Mouse (Mus musculus) thymus, adult 18-20 months (tissue): Measurements from ENCODE around the gene Evl.

ENCODE experiments used
- DNase-seq, 2 experiments: peaks; one replicate each; pipeline ENCODE4 v3.0.0; 2022; ENCODE audit warnings: mixed read lengths in 2 of 2

Evl gene

DNA sequence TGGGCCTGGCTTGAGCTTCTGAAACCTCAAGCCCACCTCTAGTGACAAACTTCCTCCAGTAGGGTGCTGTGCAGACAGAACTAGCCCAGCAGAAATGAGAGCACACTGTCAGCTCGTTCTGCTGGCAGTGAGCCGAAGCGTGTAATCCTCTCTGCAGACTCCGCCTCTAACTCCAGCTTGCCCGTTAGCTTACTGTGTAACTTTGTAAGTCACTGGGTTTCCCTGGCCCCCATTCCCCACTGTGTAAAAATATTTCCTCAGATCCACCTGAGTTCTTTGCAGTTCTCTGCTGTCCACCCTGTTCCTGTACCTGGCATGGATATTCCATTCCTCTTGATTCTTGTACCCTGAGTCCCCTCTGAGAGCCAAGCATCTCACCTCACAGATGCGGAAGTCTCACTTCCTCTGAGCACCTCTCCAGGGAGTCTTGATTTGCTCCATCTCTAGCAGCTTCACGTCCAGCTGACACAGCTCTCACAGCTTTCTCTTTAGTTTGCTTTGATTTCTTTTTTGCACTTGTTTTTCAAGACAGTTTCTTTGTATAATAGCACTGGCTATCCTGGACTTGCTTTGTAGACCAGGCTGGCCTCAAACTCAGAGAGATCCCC, 96.6 kb downstream of the Evl start:
- DNase-seq: no peak

DNA sequence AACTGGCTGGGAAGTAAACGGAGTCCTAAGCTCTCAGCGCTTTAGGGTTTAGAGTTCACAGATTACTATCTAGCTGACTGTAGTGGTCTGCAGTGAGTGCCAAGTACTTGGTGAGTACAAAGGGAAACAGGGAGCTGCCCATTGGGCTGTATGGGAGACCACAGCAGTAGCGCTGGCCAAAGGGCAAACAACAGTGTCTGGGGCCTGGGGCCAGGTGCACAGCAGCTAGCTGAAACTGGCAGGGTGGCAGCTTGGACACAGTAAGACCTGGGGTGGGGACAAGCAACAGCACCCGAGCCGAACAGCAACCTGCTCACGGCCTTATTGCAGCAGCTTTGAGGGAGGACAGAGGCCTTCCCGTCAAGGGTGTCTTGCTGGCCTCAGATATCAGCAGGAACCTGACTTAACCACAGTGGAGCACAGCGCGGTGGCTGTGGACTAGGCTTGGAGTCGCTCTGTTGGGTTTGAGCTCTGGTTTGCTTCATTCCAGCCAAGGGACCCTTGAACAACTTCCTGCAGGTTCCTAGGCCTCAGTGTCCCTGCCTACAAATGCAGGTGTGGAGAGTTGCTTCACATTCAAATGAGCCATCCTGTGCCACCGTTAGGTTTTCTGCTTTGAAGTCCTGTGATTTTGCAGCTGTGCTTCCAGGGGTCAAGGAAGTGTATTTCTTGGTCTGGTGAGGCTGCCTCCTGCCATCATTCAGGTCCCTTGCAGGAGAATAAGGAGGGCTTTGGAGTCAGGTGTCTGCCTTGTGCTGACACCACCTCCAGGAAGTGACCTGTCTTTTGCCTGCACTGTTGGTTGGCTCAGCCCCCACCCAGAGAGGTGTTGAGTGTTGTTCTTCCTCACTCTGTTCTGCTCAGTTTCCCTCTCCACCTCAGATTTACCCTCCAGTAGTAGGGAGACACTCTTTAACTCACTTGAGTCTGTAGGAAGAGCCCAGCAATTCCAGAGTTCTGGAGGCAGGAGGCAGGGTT, 99.1 kb downstream of the Evl start:
- no peak for DNase-seq

DNA sequence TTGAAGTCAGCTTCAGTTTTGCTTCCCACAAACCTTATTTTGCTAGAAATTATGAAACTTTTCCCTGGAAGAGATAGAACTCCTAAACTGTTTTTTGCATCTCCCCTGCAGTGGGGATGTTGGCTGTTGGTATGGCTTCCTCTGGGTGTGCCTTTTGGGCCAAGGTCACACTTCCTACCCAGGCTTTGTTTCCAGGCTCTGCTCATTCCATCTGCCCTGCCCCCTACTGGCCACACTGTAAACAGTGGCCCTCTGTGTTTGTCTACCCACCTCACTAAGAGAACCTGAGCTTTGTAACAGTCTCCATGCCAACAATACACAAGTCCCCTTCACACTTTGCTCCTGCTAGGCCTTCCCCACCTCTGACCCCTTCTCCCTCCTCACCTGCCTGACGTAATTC, 102.8 kb downstream of the Evl start:
- DNase-seq: peak; percentile 47 to 60

DNA sequence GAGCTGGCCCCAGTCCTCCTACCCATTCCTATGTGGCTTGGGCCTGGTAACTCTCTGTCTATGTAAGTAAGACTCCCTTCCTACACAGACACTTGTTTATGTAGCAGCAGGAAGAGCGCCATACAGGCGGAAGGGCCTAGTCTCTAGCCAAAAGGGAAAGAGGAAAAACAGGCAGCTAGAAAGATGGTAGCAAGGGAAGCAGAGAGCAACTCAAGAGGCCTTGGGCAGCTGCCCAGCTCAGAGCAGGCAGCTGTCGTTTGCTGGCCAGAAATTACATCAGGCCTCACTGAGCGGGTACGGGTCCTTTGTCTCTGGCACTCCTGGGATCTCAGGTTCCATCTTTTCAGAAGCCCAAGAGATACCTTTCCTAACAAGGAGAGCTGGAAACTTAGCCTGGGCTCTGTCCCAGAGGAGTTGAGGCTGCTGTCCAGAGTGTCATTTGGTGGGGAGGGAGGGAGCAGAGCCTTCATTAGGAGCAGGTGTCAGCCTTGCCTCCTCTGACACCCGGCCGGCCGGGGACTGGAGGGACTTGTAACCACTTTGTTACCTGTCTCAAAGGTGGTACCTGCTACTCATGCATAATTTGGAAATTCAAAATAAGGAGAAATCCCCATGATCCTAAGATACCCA, 114.2 kb downstream of the Evl start:
- no peak for DNase-seq

DNA sequence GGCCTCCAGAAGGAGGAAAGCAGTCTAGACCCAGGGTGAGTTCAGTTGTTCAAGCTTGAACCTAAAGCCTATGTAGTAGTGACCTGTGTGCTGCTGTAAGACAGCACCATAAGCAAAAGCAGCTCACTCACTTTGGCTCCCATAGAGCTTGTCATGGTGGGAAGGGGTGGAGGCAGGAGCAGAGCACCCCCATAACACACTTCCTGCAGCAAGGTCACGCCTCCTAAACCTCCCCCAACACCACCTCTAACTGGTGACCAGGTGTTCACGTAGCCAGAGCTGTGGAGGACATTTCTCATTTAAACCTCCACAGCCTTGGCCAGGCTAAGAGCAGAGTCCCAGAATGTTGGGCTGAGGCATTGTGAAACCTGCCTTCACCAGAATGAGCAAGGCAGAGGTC, 117.0 kb downstream of the Evl start:
- no peak for DNase-seq

DNA sequence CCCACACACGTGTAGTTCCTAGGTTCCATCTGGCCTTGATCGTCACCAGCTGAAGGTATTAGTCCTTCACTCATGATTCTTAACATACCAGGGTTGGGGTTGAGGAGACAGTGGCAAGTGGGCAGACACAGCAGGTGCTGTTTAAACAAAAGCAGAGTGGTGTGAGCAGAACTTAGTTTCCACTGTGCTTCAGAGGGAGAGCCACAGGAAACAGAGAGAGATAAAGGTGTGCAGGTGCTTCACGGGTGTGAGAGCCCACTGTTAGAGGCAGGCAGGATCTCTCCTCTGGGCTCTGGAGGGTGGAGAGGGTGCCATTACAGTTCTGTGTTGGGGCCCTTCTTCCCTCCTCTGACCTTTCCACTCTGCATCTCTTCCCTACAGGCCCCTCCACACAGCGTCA, 118.4 kb downstream of the Evl start:
- peak in 1 of 2 experiments; percentile 50 for DNase-seq

DNA sequence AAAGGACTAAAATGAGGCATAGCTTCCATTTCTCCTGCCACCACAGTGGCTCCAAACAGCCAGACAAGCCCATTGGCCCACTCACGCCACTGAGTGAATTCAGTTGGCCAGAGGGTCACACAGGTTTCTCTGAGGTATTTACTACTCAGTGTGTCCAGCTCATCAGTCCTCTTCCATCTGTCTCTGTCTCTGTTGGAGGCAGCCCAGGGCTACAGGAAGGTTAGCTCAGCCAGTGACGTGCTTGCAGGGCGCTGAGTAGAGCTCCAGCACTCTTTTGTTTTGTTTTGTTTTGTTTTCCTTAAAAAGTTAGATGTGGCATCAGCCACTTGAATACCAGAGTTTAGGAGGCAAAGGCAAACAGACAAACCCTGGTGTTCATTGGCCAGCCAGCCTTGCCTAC, 119.0 kb downstream of the Evl start:
- no peak for DNase-seq

DNA sequence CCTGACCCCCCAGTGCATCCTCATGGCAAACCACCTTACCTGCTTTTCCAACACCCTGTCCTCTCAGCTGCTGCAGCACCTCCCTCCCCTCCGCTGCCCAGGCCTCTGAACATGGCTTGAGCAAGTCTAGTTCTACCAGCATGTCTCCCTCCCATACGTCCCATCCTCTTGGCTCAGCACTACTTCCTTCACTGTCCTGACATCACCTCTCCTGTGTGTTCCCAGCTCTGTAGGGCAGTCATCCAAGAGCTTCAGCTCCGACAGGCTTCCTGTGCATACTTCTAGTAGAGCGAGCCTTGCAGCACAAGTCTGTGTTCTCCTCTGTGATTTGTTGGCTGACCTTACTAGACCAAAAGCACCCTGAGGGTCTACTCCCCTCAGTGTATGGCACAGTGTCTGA, 120.0 kb downstream of the Evl start:
- DNase-seq: no peak

DNA sequence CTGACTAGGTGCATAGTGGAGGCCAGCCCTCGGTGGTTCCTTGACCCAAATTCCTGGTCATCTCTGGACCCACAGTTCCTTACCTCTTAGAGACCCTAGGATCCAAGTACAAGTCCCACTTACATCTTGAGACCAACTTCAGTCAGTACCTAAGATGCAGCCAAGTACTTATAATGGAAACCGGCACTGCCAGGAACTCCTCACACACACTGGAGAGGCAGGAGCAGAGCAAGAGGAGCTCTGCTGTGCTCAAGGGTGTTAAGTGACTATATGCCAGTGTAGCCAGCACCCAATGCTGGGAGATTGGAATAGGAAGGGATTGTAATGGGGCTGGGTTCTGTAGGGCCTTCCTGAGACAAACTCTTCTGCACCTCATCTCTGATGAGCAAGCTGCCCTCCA, 120.4 kb downstream of the Evl start:
- DNase-seq: no peak

DNA sequence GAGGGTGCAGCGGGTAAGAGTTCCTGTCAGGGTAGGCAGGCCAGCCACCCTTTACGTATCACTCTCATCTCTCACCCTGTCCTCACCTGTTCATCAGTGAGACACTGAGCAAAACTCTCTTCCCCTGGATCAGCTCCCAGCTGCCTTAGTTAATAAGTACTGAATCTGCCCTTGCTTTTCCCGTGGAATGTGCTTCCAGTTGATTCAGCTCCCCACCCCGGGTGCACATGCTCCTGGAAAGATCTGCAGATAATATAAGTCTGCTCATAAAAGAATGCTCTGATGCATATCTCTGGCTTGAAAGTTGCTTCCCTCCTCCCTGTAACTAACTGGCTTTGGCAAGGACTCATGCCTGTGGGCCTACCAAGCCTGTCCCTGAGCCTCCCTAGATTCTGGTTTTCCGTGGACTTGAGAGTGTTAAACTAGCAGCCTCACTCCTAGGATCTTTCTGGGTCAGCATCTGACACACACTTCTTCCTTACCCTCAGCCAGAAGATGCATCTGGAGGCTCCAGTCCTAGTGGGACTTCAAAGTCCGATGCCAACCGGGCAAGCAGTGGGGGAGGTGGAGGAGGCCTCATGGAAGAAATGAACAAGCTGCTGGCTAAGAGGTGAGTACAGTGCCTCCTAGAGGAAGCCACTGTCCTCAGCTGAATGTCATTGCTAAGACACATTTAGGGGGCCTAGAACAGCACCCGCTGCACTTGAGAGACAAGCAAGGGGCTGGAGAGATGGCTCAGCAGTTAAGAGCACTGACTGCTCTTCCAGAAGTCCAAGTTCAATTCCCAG, 121.3 kb downstream of the Evl start:
- DNase-seq: no peak

DNA sequence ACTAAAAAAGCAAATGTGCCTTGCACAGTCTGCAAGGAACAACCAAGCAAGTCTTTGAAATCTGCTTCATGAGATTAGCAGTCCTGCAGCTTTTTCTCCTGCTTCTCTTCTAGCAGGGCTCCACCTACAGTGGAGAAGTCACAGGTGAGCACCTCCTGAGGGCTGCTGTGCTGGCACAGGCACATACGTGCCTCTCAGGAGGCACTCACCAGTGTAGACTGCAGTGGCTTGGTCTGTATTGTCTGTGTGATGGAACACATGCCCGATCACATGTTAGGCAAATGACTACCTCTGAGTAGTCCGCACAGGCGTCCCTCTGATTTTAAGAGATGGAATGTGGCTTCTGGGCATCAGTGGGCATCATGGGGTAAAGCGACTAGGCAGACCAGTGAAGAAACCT, 122.6 kb downstream of the Evl start:
- DNase-seq: no peak

DNA sequence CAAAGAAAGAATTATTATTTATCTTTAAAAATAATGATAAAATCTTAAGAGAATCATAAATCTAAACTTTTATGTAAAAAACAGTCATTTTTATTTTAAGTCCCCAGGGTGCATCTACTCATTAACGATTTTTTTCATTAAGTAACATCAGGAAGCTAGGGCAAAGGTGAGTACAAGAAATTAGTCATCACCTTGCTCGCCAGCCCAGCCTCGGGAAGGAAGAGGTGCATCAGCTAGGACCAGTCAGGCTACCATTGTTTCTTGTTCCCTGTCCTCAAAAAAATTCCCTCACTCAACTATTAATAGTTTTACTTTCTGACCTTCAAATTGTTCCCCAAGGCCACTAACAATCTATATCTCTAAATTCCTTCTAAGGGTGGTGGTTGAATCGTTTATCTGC, 123.8 kb downstream of the Evl start:
- no peak for DNase-seq

DNA sequence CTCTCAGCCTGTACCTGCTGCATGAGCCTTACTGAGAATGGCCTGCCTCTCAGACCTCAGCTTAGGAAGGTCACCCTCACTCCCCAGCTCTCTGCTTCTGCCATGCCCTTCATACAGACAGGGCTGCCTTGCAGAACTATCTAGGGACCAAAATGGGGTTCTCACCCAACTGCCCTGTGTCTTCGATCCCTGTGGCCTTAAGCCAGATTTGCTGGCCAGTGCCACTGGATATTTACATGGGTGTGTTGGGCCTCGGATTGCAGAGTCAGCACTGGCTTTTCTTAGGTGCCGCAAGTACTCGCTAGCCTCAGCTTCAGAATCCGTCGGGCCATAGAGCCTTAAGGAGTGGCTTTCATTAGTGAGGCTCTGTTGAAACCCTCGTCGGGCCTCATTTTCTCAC, 126.3 kb downstream of the Evl start:
- no peak for DNase-seq

DNA sequence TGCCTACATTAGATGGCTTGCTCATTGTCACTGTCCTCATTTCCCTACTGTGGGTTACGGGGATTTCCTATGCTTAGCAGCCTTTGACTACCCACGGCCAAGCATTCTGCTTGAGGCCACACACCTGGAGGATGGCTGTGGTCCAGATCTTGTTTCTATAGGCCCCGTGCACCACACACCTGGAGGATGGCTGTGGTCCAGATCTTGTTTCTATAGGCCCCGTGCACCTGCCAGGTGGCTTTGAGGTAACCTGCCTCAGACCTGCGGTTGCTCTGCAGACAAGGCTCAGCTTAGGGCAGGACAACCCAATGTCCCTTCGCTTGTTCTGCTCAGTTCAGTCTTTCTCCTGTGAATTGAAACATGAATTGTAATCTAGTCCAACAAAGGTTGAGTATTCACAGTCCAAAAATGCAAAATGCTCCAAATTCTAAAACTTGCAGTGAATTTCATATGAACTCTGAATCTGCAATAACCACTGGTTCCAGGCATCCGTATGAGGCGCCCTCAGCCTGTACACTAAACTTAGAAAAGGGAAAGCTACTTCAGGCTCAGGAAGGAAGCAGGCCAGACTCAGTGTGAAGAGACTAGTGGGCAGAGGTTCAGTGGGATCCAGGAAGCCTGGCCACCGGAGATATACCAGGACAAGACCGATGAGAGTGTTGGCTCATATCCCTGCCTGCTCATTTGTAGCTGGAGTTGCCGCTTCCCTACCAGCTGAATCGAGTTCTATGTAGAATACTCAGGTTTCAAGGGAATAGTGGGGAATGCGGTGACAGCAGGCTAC, 127.9 kb downstream of the Evl start:
- DNase-seq: peak in 1 of 2 experiments; percentile 4

DNA sequence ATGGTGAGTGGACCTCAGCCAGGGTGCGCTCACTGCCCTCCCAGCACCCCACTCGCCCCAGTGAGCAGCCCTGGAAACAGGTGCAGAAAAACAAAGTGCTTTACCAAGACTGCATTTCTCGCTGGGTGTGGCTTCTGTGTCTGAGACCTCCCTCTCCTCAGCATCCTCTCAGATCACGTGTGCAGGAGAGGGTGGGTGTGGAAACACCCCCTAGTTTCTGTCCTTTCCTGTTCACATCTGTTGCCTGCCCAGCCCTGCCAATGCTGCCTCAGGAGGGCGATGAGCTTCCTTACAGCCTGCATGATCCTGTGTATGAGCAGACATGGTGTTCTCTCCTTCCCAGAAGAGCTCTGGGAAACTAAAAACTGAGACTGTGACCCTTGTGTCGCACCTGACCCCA, 131.9 kb downstream of the Evl start:
- DNase-seq: peak; percentile 72 to 86

DNA sequence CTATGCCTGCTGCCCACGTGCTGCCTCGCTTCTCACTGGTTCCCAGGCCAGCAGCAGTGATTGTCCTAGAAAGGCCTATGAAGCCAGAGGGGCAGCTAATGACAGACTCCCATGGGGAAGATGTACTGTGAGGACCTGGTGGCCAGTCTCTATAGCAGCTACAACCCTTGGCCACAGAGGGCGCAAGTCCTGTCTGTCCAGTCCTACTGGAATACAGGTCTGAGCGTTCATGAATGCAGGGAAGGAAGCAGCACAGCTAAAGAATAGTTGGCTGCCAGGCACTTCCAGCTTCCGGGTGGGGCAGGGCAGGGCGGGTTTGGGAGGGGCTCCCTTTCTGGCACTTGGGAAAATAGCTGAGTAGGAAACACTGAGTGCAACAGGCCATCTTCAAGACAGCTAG, 132.4 kb downstream of the Evl start:
- DNase-seq: peak in 1 of 2 experiments; percentile 9

DNA sequence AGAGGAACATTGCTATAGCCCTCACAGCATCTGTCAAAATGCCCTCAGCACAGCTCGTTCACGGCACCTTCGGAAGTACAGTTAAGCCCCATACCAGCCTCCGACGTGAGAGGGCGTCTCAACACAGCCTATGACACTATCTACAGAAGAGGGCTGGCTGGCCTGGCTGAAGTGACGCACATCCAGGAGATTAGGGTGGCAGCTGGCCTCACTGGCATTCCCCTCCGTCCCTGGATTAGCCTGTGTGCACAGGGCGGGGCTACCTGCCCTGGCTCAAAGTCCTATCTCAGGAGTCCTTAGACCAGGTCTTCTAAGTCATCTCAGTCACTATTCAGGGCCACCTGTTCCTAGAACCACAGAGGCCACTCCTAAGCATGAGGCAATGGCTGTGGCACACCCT, 134.6 kb downstream of the Evl start:
- no peak for DNase-seq

DNA sequence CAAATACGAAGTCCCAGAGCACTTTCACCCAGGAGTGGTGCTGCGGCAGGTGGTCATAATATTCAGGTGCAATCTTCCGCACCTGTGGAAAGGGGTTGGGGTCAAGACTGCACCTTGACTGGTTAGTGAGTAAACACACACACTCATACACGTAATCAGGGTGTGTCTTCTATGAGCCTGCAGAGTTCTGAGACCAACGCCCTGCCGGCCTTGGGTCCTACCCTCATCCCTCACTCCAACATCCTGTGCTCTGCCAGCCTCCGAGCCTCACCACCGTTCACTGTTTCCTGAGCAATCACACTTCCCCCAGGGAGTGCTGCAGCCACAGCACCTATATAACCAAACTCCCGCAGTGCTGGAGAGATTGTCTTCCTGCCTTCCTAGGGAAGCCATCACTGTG, 136.0 kb downstream of the Evl start:
- DNase-seq: peak in 1 of 2 experiments; percentile 1

DNA sequence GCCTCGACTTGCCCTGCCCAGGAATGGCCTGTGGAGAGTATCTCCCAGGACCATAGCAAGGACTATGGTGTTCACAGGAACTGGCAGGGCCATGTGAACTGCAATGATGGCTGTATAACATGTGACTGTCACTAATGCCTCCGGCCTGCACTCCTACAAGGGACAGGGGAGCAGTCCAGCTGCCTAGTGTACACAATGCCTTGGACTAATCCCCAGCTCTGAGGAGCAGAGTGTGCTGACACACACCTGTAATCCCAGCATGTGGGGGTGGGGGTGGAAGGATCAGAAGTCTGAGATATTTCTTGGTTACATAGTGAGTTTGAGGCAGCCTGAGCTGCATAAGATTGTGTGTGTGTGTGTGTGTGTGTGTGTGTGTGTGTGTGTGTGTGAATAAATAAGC, 139.1 kb downstream of the Evl start:
- DNase-seq: no peak

DNA sequence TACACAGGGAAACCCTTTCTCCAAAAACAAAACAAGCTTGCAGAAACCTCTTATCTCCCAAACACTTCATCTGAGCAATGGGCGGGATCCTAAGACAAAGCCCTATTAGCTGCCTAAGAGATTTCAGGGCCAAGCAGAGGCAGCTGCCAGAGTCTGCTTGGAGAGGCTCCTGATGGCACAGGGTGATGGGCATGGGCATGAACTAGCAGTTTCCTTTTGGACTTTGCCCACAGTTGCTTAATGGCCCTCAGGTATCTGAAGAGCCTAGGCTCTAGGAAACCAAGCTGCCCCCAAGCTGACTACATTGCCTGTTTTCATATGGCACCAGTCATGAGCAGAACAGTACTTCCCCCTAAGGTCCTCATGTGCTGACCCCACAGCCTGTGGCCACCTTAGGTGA, 139.7 kb downstream of the Evl start:
- DNase-seq: no peak

DNA sequence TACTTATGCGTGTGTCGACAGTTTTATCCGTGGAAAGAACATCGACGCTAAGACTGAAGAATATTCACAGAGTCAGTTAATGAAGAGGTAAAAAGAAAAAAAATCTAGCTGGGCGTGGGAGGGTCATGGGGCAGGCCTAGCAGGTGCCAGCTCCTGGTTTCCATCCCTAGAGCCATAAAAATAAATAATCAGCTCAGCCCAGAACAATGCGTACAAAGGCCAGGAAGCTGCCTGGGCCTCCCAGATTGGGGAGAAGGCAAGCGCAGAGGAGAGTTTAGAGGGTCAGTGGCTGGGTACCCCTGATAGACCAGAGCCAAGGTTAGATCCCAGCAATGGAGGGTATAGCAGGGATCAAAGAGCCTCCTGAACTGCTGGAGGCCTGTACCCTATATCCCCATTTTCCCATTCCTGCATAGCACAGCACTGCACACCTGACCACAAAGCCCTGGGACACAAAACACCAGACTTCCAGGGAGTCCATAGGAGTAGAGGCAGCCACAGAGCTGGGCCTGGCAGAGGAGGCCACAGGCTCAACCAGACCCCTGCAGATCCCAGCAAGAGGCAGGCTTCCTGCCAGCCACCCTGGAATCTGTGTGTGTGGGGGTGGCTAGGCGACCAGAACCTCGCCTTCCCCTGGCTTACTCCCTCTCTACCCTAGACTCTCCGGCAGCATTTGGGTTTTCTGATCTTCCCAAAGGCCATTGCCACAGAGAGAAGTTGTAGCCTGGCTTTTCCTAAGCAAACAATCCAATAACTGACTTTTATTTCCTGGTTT, 144.4 kb downstream of the Evl start:
- DNase-seq: no peak
